8 mouse cellular contexts compared by ENCODE assay signal in the genomic region with DNA sequence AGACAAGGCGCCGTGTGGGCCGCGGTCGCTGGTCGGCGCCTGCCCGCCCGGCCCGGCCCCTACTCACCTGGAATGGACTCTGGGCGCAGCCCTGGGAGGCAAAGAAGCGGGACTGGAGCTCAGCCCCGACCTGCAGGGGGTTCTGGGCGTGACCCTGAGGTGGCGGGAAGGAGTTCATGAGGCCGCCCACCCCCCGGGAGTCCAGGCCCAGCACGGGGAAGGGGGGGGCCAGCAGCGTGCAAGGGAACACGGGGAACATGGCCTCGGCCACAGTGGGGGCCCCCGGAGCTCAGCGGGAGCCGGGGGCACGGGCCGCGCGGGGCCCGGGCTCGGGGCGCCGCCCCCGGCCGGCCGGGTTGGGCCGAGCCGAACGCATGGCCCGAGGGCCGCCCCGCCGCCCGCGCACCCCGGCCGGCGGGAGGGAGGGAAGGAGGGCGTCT. TPM values are rescaled to one million over a fixed set of nuclear protein-coding genes. Genes with fewer than 3 reads are reported as not detected.
DNase-seq lines count a peak whose midpoint lies in the region; ATAC-seq and TF ChIP-seq lines count a peak whose summit lies in the region.

No protein-coding gene starts in this region.

- TF ChIP-seq CTCF in kidney, postnatal 0 days (IDR thresholded peaks at IDR 0.05; ENCODE audit: low read depth) = no peak
- no peak for TF ChIP-seq CTCF in small intestine, adult 2 months (IDR thresholded peaks at IDR 0.05; ENCODE audit: extremely low read depth, insufficient read length, insufficient replicate concordance, low read depth, low read length)

- peaks cover 68% of the 10 kb centered on the region for H3K36me3 ChIP-seq in heart, embryonic 13.5 days
- H3K36me3 ChIP-seq in kidney, postnatal 0 days (ENCODE audit: insufficient read depth, low read length) = 0 out of 2 replicates have a peak, but pooled peaks cover 16% of the 10 kb centered on the region
- peaks cover 22% of the 10 kb centered on the region for H3K36me3 ChIP-seq in small intestine, adult 2 months (ENCODE audit: control insufficient read depth, insufficient read depth, low read length)

- H3K4me1 ChIP-seq in heart, embryonic 13.5 days = peaks cover 51% of the 10 kb centered on the region
- peaks cover 24% of the 10 kb centered on the region for H3K4me1 ChIP-seq in kidney, postnatal 0 days (replicated peaks; ENCODE audit: insufficient read depth, low read length)
- peaks cover 9% of the 10 kb centered on the region for H3K4me1 ChIP-seq in small intestine, adult 2 months (ENCODE audit: control insufficient read depth, insufficient read depth, insufficient read length, low read length)

- H3K4me3 ChIP-seq in heart, embryonic 13.5 days = peak overlapping the region; percentile 94
- peak overlapping the region; percentile 78 for H3K4me3 ChIP-seq in kidney, postnatal 0 days (replicated peaks; ENCODE audit: low read depth, low read length)
- peak overlapping the region; percentile 74 for H3K4me3 ChIP-seq in small intestine, adult 2 months (ENCODE audit: low read depth, low read length)

- H3K4me2 ChIP-seq in heart, embryonic 13.5 days = peak overlapping the region; percentile 91
- H3K4me2 ChIP-seq in kidney, postnatal 0 days (ENCODE audit: low read length) = peak overlapping the region; percentile 95

- H3K27ac ChIP-seq in heart, embryonic 13.5 days (replicated peaks) = peak overlapping the region; percentile 99
- peak overlapping the region; percentile 99 for H3K27ac ChIP-seq in kidney, postnatal 0 days
- H3K27ac ChIP-seq in small intestine, adult 2 months (ENCODE audit: insufficient read depth, low read depth, low read length) = peak overlapping the region; percentile 72

- peak overlapping the region; percentile 100 for H3K9ac ChIP-seq in heart, embryonic 13.5 days
- peak overlapping the region; percentile 94 for H3K9ac ChIP-seq in kidney, postnatal 0 days (ENCODE audit: low read depth, low read length)

- WGBS in heart, embryonic 13.5 days = 0% methylated on average over 20 of the region's 48 CpGs
- 0% methylated on average over 24 of the region's 48 CpGs for WGBS in kidney, postnatal 0 days
- WGBS in small intestine, adult 2 months = 1% methylated on average over 44 of the region's 48 CpGs

- H3K9me3 ChIP-seq in heart, embryonic 13.5 days = no peaks in the 10 kb centered on the region
- H3K9me3 ChIP-seq in kidney, postnatal 0 days (replicated peaks; ENCODE audit: low read length) = no peaks in the 10 kb centered on the region

- DNase-seq in CD8-positive naive resting alpha-beta T cell, adult 2 months (ENCODE audit: low read depth in 2 of 2, low spot score in 2 of 2) = peak; percentile 41 to 43
- peak; percentile 52 to 65 for DNase-seq in adrenal gland, adult 18-20 months (ENCODE audit: low spot score in 2 of 2)
- DNase-seq in embryo, embryonic 9.5 days (ENCODE audit: extremely low spot score) = peak; percentile 83
- DNase-seq in kidney, postnatal 0 days (ENCODE audit: low spot score) = peak; percentile 73
- peak; percentile 78 for DNase-seq in lung, postnatal 10 days

- ATAC-seq in heart, embryonic 13.5 days (ENCODE audit: extremely low read depth, insufficient number of reproducible peaks, low FRiP score, low TSS enrichment) = peak; percentile 4; the same call in 1 of the 2 replicates
- ATAC-seq in kidney, postnatal 0 days (replicated peaks; ENCODE audit: low FRiP score, low read depth) = peak; percentile 41
- ATAC-seq in erythroid progenitor cell, adult 5-6 weeks (replicated peaks; ENCODE audit: low FRiP score, poor library complexity, severe bottlenecking) = no peak

- TF ChIP-seq POLR2A in small intestine, adult 2 months (IDR thresholded peaks at IDR 0.05; ENCODE audit: low read depth, low read length) = no peak

- no peaks in the 10 kb centered on the region for H3K27me3 ChIP-seq in heart, embryonic 13.5 days (replicated peaks)
- H3K27me3 ChIP-seq in kidney, postnatal 0 days (ENCODE audit: insufficient read depth, low read length) = no peaks in the 10 kb centered on the region
- H3K27me3 ChIP-seq in small intestine, adult 2 months (ENCODE audit: control insufficient read depth, insufficient read depth, low read length) = no peaks in the 10 kb centered on the region

RNA-seq across cellular contexts. Expression of a gene that starts 0.7 kb away (rescaled TPM):
- total RNA-seq in adrenal gland, adult 18-20 months (2021) = 100 to 1,000 TPM in 1 of 2 experiments, 10 to 100 TPM in 1; 86.0 to 132 TPM
- 31.0 and 34.5 TPM in 2 replicates for polyA plus RNA-seq in heart, embryonic 13.5 days (2015; fragmentation: Nextera tagmentation; extraction: Ambion mirVana)
- polyA plus RNA-seq in kidney, postnatal 0 days (2015; fragmentation: Nextera tagmentation; extraction: Ambion mirVana) = 50.3 and 58.7 TPM in 2 replicates
- 103 and 248 TPM in 2 replicates for polyA plus RNA-seq in small intestine, adult 2 months (2012; rRNA removed)
- 175 and 179 TPM in 2 replicates for total RNA-seq in erythroid progenitor cell, adult 5-6 weeks (2015; ENCODE audit: low replicate concordance)
- total RNA-seq in erythroid progenitor cell, adult 5-6 weeks (2017; ENCODE audit: low replicate concordance) = 96.8 and 123 TPM in 2 replicates

RNA-seq across cellular contexts. Expression of a gene that starts 5.2 kb away (rescaled TPM):
- 1 to 10 TPM; 3.7 to 4.4 TPM for total RNA-seq in adrenal gland, adult 18-20 months (2021)
- 1.6 TPM in 2 replicates for polyA plus RNA-seq in heart, embryonic 13.5 days (2015; fragmentation: Nextera tagmentation; extraction: Ambion mirVana)
- polyA plus RNA-seq in kidney, postnatal 0 days (2015; fragmentation: Nextera tagmentation; extraction: Ambion mirVana) = 2.5 and 2.7 TPM in 2 replicates
- 1.3 and 2.7 TPM in 2 replicates for polyA plus RNA-seq in small intestine, adult 2 months (2012; rRNA removed)
- 0.84 TPM in 1 of 2 replicates, not detected in the other for total RNA-seq in erythroid progenitor cell, adult 5-6 weeks (2015; ENCODE audit: low replicate concordance)
- 3.0 TPM in 1 of 2 replicates, not detected in the other for total RNA-seq in erythroid progenitor cell, adult 5-6 weeks (2017; ENCODE audit: low replicate concordance)

RNA-seq across cellular contexts. Expression of a gene that starts 5.3 kb away (rescaled TPM):
- total RNA-seq in adrenal gland, adult 18-20 months (2021) = 10 to 100 TPM; 12.9 to 27.0 TPM
- 13.8 and 25.7 TPM in 2 replicates for polyA plus RNA-seq in heart, embryonic 13.5 days (2015; fragmentation: Nextera tagmentation; extraction: Ambion mirVana)
- 44.2 and 53.8 TPM in 2 replicates for polyA plus RNA-seq in kidney, postnatal 0 days (2015; fragmentation: Nextera tagmentation; extraction: Ambion mirVana)
- 9.5 and 26.4 TPM in 2 replicates for polyA plus RNA-seq in small intestine, adult 2 months (2012; rRNA removed)
- total RNA-seq in erythroid progenitor cell, adult 5-6 weeks (2015; ENCODE audit: low replicate concordance) = 1.7 TPM in 1 of 2 replicates, not detected in the other
- 10.8 and 28.1 TPM in 2 replicates for total RNA-seq in erythroid progenitor cell, adult 5-6 weeks (2017; ENCODE audit: low replicate concordance)

RNA-seq across cellular contexts. Expression of a gene that starts 9.0 kb away (rescaled TPM):
- total RNA-seq in adrenal gland, adult 18-20 months (2021) = 10 to 100 TPM in 1 of 2 experiments, 1 to 10 TPM in 1; 5.5 to 16.5 TPM
- polyA plus RNA-seq in heart, embryonic 13.5 days (2015; fragmentation: Nextera tagmentation; extraction: Ambion mirVana) = 55.6 and 76.2 TPM in 2 replicates
- 19.4 and 25.0 TPM in 2 replicates for polyA plus RNA-seq in kidney, postnatal 0 days (2015; fragmentation: Nextera tagmentation; extraction: Ambion mirVana)
- 1.6 and 3.7 TPM in 2 replicates for polyA plus RNA-seq in small intestine, adult 2 months (2012; rRNA removed)
- total RNA-seq in erythroid progenitor cell, adult 5-6 weeks (2015; ENCODE audit: low replicate concordance) = 24.1 and 46.9 TPM in 2 replicates
- 10.6 and 26.2 TPM in 2 replicates for total RNA-seq in erythroid progenitor cell, adult 5-6 weeks (2017; ENCODE audit: low replicate concordance)

RNA-seq across cellular contexts. Expression of a gene that starts 9.9 kb away (rescaled TPM):
- 1 to 10 TPM; 1.3 to 3.0 TPM for total RNA-seq in adrenal gland, adult 18-20 months (2021)
- 0.38 and 0.44 TPM in 2 replicates for polyA plus RNA-seq in heart, embryonic 13.5 days (2015; fragmentation: Nextera tagmentation; extraction: Ambion mirVana)
- polyA plus RNA-seq in kidney, postnatal 0 days (2015; fragmentation: Nextera tagmentation; extraction: Ambion mirVana) = 0.21 and 0.65 TPM in 2 replicates
- polyA plus RNA-seq in small intestine, adult 2 months (2012; rRNA removed) = 0.76 and 2.9 TPM in 2 replicates
- total RNA-seq in erythroid progenitor cell, adult 5-6 weeks (2015; ENCODE audit: low replicate concordance) = not detected in 2 replicates
- total RNA-seq in erythroid progenitor cell, adult 5-6 weeks (2017; ENCODE audit: low replicate concordance) = 0.64 and 11.8 TPM in 2 replicates
